Mouse (Mus musculus): ENCODE data around the gene Rnf34. TPM values are rescaled to one million over a fixed set of nuclear protein-coding genes. Genes with fewer than 3 reads are reported as not detected.

Gene Rnf34
- polyA plus RNA-seq, 2 experiments, result 6.6 to 12.2 TPM

GRCm38 (mm10) chr5:122883652-122884235, 33.9 kb downstream of the Rnf34 start:
- Histone ChIP-seq H3K9ac (replicated peaks) (no peak overlapping the region), H3K4me2 (ENCODE audit: low read depth) (no peak overlapping the region), H3K9me3 (ENCODE audit: control insufficient read depth, low read length) (no peaks in the 10 kb centered on the region), H3K4me1 (replicated peaks; ENCODE audit: control insufficient read depth in 2 of 2, insufficient read depth in 2 of 2, low read length in 1 of 2) (peaks cover 4 to 7% of the 10 kb centered on the region in 2 experiments), H3K4me3 (ENCODE audit: insufficient read depth in 1 of 2, low read depth in 2 of 2, low read length in 2 of 2) (no peak overlapping the region), H3K27ac (no peak overlapping the region), H3K27me3 (ENCODE audit: control insufficient read depth, insufficient read depth, low read length) (no peaks in the 10 kb centered on the region), H3K36me3 (replicated peaks; ENCODE audit: control insufficient read depth, insufficient read depth, low read depth) (peaks cover 4% of the 10 kb centered on the region; the same call in 1 of the 2 replicates)
- TF ChIP-seq EP300 (IDR thresholded peaks at IDR 0.05; ENCODE audit: low read depth), result no peak
- TF ChIP-seq CTCF (IDR thresholded peaks at IDR 0.05; ENCODE audit: low read depth), result no peak
- DNase-seq (ENCODE audit: low read depth in 3 of 3, low spot score in 3 of 3) (no peak), ATAC-seq (ENCODE audit: insufficient read depth) (no peak)
- WGBS (ENCODE audit: insufficient replicate concordance), result 55% methylated on average over 2 of the region's 2 CpGs

- Histone ChIP-seq H3K27me3 (ENCODE audit: control insufficient read depth, insufficient read depth, low read length) (no peaks in the 10 kb centered on the region), H3K4me1 (replicated peaks; ENCODE audit: control insufficient read depth in 2 of 2, insufficient read depth in 2 of 2, low read length in 1 of 2) (peaks cover 4 to 7% of the 10 kb centered on the region in 2 experiments), H3K4me3 (ENCODE audit: insufficient read depth in 1 of 2, low read depth in 2 of 2, low read length in 2 of 2) (no peak overlapping the region), H3K27ac (no peak overlapping the region), H3K9me3 (ENCODE audit: control insufficient read depth, low read length) (no peaks in the 10 kb centered on the region), H3K4me2 (ENCODE audit: low read depth) (no peak overlapping the region), H3K36me3 (replicated peaks; ENCODE audit: control insufficient read depth, insufficient read depth, low read depth) (peaks cover 4% of the 10 kb centered on the region; the same call in 1 of the 2 replicates), H3K9ac (replicated peaks) (no peak overlapping the region)
- TF ChIP-seq CTCF (IDR thresholded peaks at IDR 0.05; ENCODE audit: low read depth) (no peak), EP300 (IDR thresholded peaks at IDR 0.05; ENCODE audit: low read depth) (no peak)
- no peak for ATAC-seq (ENCODE audit: insufficient read depth)
- no peak for DNase-seq (ENCODE audit: low read depth in 3 of 3, low spot score in 3 of 3)
- WGBS (ENCODE audit: insufficient replicate concordance), result 59% methylated on average over 7 of the region's 7 CpGs
Observed at GRCm38 (mm10) chr5:122884594-122885348, 34.9 kb downstream of the Rnf34 start.

- H3K27me3 ChIP-seq (ENCODE audit: control insufficient read depth, insufficient read depth, low read length), result no peaks in the 10 kb centered on the region
- ATAC-seq (ENCODE audit: insufficient read depth) (no peak), DNase-seq (ENCODE audit: low read depth in 3 of 3, low spot score in 3 of 3) (no peak)
- 78% methylated on average over 9 of the region's 9 CpGs for WGBS (ENCODE audit: insufficient replicate concordance)
- no peak overlapping the region for H3K9ac ChIP-seq (replicated peaks)
- no peak for TF ChIP-seq CTCF (IDR thresholded peaks at IDR 0.05; ENCODE audit: low read depth)
- no peak for TF ChIP-seq EP300 (IDR thresholded peaks at IDR 0.05; ENCODE audit: low read depth)
- H3K9me3 ChIP-seq (ENCODE audit: control insufficient read depth, low read length), result no peaks in the 10 kb centered on the region
- no peaks in the 10 kb centered on the region for H3K36me3 ChIP-seq (replicated peaks; ENCODE audit: control insufficient read depth, insufficient read depth, low read depth)
- peaks cover 4 to 9% of the 10 kb centered on the region in 2 experiments for H3K4me1 ChIP-seq (replicated peaks; ENCODE audit: control insufficient read depth in 2 of 2, insufficient read depth in 2 of 2, low read length in 1 of 2)
- no peak overlapping the region for H3K27ac ChIP-seq
- H3K4me3 ChIP-seq (ENCODE audit: insufficient read depth in 1 of 2, low read depth in 2 of 2, low read length in 2 of 2), result no peak overlapping the region
- no peak overlapping the region for H3K4me2 ChIP-seq (ENCODE audit: low read depth)
Observed at GRCm38 (mm10) chr5:122887033-122887432, 37.2 kb downstream of the Rnf34 start.

GRCm38 (mm10) chr5:122887926-122888611, 38.2 kb downstream of the Rnf34 start:
- no peak overlapping the region for H3K4me3 ChIP-seq (ENCODE audit: insufficient read depth in 1 of 2, low read depth in 2 of 2, low read length in 2 of 2)
- no peaks in the 10 kb centered on the region for H3K27me3 ChIP-seq (ENCODE audit: control insufficient read depth, insufficient read depth, low read length)
- 73% methylated on average over 8 of the region's 8 CpGs for WGBS (ENCODE audit: insufficient replicate concordance)
- TF ChIP-seq CTCF (IDR thresholded peaks at IDR 0.05; ENCODE audit: low read depth) (no peak), EP300 (IDR thresholded peaks at IDR 0.05; ENCODE audit: low read depth) (no peak)
- no peaks in the 10 kb centered on the region for H3K9me3 ChIP-seq (ENCODE audit: control insufficient read depth, low read length)
- H3K27ac ChIP-seq, result no peak overlapping the region
- H3K4me1 ChIP-seq (replicated peaks; ENCODE audit: control insufficient read depth in 2 of 2, insufficient read depth in 2 of 2, low read length in 1 of 2), result peaks cover 4 to 9% of the 10 kb centered on the region in 2 experiments
- no peak overlapping the region for H3K4me2 ChIP-seq (ENCODE audit: low read depth)
- no peak for DNase-seq (ENCODE audit: low read depth in 3 of 3, low spot score in 3 of 3)
- ATAC-seq (ENCODE audit: insufficient read depth), result no peak
- H3K36me3 ChIP-seq (replicated peaks; ENCODE audit: control insufficient read depth, insufficient read depth, low read depth), result no peaks in the 10 kb centered on the region
- H3K9ac ChIP-seq (replicated peaks), result no peak overlapping the region
